Mouse (Mus musculus) neutrophil, adult 65 days (primary cell): ENCODE results near the gene Taar3. TPM values are rescaled to one million over a fixed set of nuclear protein-coding genes. Genes with fewer than 3 reads are reported as not detected.

ENCODE experiments used
- total RNA-seq: library from RNA; stranded (reverse); gene quantifications from 2 replicates; pipeline ENCODE4 v1.2.4, GENCODE M21; 2023

Gene Taar3
- total RNA-seq: not detected in 2 replicates

GRCm38 (mm10) chr10:23949508-23950005, at the start of gene Taar3:
Taar3 (plus strand) TSS chr10:23949558.

GRCm38 (mm10) chr10:23920056-23920455, 29.3 kb upstream of the Taar3 start, which contains the start of gene Taar1:
Taar1 (plus strand) TSS chr10:23920356.

GRCm38 (mm10) chr10:23938312-23938711, 11.0 kb upstream of the Taar3 start, which contains the start of gene Taar2:
Taar2 (plus strand) TSS chr10:23938572.

GRCm38 (mm10) chr10:23960444-23960915, 11.1 kb downstream of the Taar3 start, which contains the start of gene Taar4:
Taar4 (plus strand) TSS chr10:23960494.

GRCm38 (mm10) chr10:23970656-23971165, 21.4 kb downstream of the Taar3 start, which contains the start of gene Taar5:
Taar5 (plus strand) TSS chr10:23970706.

GRCm38 (mm10) chr10:23985546-23985945, 36.2 kb downstream of the Taar3 start, which contains the start of gene Taar6:
Taar6 (minus strand) TSS chr10:23985646.

GRCm38 (mm10) chr10:23993381-23993780, 44.0 kb downstream of the Taar3 start, which contains the start of gene Taar7a:
Taar7a (minus strand) TSS chr10:23993481.

GRCm38 (mm10) chr10:23999639-24000038, 50.3 kb downstream of the Taar3 start, which contains the start of gene Taar7b:
Taar7b (plus strand) TSS chr10:23999939.

Other genes with a start within 250 kb of the Taar3 start
- gene Rps12, start 162.3 kb upstream of the Taar3 start, total RNA-seq: 294 and 605 TPM in 2 replicates
- gene Slc18b1, start 152.6 kb upstream of the Taar3 start, total RNA-seq: not detected in 2 replicates
- gene Vnn3, start 98.1 kb upstream of the Taar3 start, total RNA-seq: 42.8 and 50.9 TPM in 2 replicates
- not detected in 2 replicates for gene Vnn1, start 54.9 kb upstream of the Taar3 start, total RNA-seq
- not detected in 2 replicates for gene Taar1, start 29.2 kb upstream of the Taar3 start, total RNA-seq
- not detected in 2 replicates for gene Taar2, start 11.0 kb upstream of the Taar3 start, total RNA-seq
- gene Taar4, start 10.9 kb downstream of the Taar3 start, total RNA-seq: not detected in 2 replicates
- gene Taar5, start 21.1 kb downstream of the Taar3 start, total RNA-seq: not detected in 2 replicates
- not detected in 2 replicates for gene Taar6, start 36.1 kb downstream of the Taar3 start, total RNA-seq
- not detected in 2 replicates for gene Taar7a, start 43.9 kb downstream of the Taar3 start, total RNA-seq
- gene Taar7b, start 50.4 kb downstream of the Taar3 start, total RNA-seq: not detected in 2 replicates
- not detected in 2 replicates for gene Taar7d, start 77.7 kb downstream of the Taar3 start, total RNA-seq
- not detected in 2 replicates for gene Taar7e, start 88.1 kb downstream of the Taar3 start, total RNA-seq
- gene Taar7f, start 100.0 kb downstream of the Taar3 start, total RNA-seq: not detected in 2 replicates
- not detected in 2 replicates for gene Taar8a, start 126.9 kb downstream of the Taar3 start, total RNA-seq
- gene Taar8b, start 142.7 kb downstream of the Taar3 start, total RNA-seq: not detected in 2 replicates
- gene Taar8c, start 152.4 kb downstream of the Taar3 start, total RNA-seq: not detected in 2 replicates
- not detected in 2 replicates for gene Taar9, start 160.0 kb downstream of the Taar3 start, total RNA-seq
- gene Stx7, start 199.7 kb downstream of the Taar3 start, total RNA-seq: 82.1 and 86.0 TPM in 2 replicates